Mouse (Mus musculus) liver (tissue): ENCODE measurements around the gene Smim26.

Experiments
- DNase-seq: peaks from one replicate; pipeline ENCODE4 v3.0.0-alpha.2; 2020; ENCODE audit warnings: mixed read lengths

Smim26 gene

GRCm38 (mm10) chr2:144637204-144637603, 43.4 kb downstream of the Smim26 start:
- no peak for DNase-seq

GRCm38 (mm10) chr2:144637671-144638395, 44.0 kb downstream of the Smim26 start:
- DNase-seq = no peak

GRCm38 (mm10) chr2:144638719-144639118, 44.9 kb downstream of the Smim26 start:
- no peak for DNase-seq

- no peak for DNase-seq
Measured at GRCm38 (mm10) chr2:144640101-144640500, 46.2 kb downstream of the Smim26 start.

GRCm38 (mm10) chr2:144641991-144642390, 48.1 kb downstream of the Smim26 start:
- DNase-seq = no peak
